8 mouse cellular contexts compared by ENCODE assay signal in genomic region chr4:130573012-130573350, GRCm38 (mm10). TPM values are rescaled to one million over a fixed set of nuclear protein-coding genes. Genes with fewer than 3 reads are reported as not detected.
A peak's percentile ranks its signal among the peaks of the same experiment; 100 is the strongest.
DNase-seq lines count a peak whose midpoint lies in the region; ATAC-seq and TF ChIP-seq lines count a peak whose summit lies in the region.

No protein-coding gene starts in this region.

- no peaks in the 10 kb centered on the region for H3K36me3 ChIP-seq in embryonic facial prominence, embryonic 12.5 days
- no peaks in the 10 kb centered on the region for H3K36me3 ChIP-seq in limb, embryonic 10.5 days
- no peaks in the 10 kb centered on the region for H3K36me3 ChIP-seq in neural tube, embryonic 15.5 days

- no peak for DNase-seq in layer of hippocampus, adult 2 months (ENCODE audit: low spot score in 2 of 2)
- no peak for DNase-seq in layer of hippocampus, adult 18-20 months (ENCODE audit: low spot score in 2 of 2)
- peak; percentile 58 for DNase-seq in limb, embryonic 10.5 days (ENCODE audit: low spot score)
- DNase-seq in frontal cortex, postnatal 36 days (ENCODE audit: low spot score in 2 of 2), result no peak
- DNase-seq in kidney, postnatal 4 days, result no peak
- DNase-seq in yolk sac, embryonic 10.5 days (ENCODE audit: low spot score), result no peak

- no peaks in the 10 kb centered on the region for H3K27me3 ChIP-seq in embryonic facial prominence, embryonic 12.5 days
- no peaks in the 10 kb centered on the region for H3K27me3 ChIP-seq in limb, embryonic 10.5 days (ENCODE audit: low read depth, poor library complexity, severe bottlenecking)
- H3K27me3 ChIP-seq in neural tube, embryonic 15.5 days (replicated peaks), result no peaks in the 10 kb centered on the region

- H3K27ac ChIP-seq in layer of hippocampus, adult 2 months, result peak overlapping the region; percentile 86
- peak overlapping the region; percentile 69 for H3K27ac ChIP-seq in embryonic facial prominence, embryonic 12.5 days
- H3K27ac ChIP-seq in limb, embryonic 10.5 days, result peak overlapping the region; percentile 95
- peak overlapping the region; percentile 84 for H3K27ac ChIP-seq in neural tube, embryonic 15.5 days (replicated peaks)

- no peak for ATAC-seq in embryonic facial prominence, embryonic 12.5 days (ENCODE audit: insufficient number of reproducible peaks, insufficient read depth, low FRiP score, low TSS enrichment)
- ATAC-seq in neural tube, embryonic 15.5 days (ENCODE audit: low FRiP score), result peak; percentile 21; the same call in 1 of the 2 replicates

- no peaks in the 10 kb centered on the region for H3K9me3 ChIP-seq in embryonic facial prominence, embryonic 12.5 days
- no peaks in the 10 kb centered on the region for H3K9me3 ChIP-seq in limb, embryonic 10.5 days (replicated peaks)
- H3K9me3 ChIP-seq in neural tube, embryonic 15.5 days (replicated peaks), result no peaks in the 10 kb centered on the region

- under 1% methylated on average over 6 of the region's 6 CpGs for WGBS in embryonic facial prominence, embryonic 12.5 days
- 1% methylated on average over 6 of the region's 6 CpGs for WGBS in limb, embryonic 10.5 days
- 1% methylated on average over 6 of the region's 6 CpGs for WGBS in neural tube, embryonic 15.5 days

- H3K4me3 ChIP-seq in layer of hippocampus, adult 2 months, result peak overlapping the region; percentile 67
- H3K4me3 ChIP-seq in embryonic facial prominence, embryonic 12.5 days, result peak overlapping the region; percentile 90
- H3K4me3 ChIP-seq in limb, embryonic 10.5 days, result peak overlapping the region; percentile 94
- H3K4me3 ChIP-seq in neural tube, embryonic 15.5 days (replicated peaks), result peak overlapping the region; percentile 89

- H3K9ac ChIP-seq in embryonic facial prominence, embryonic 12.5 days, result peak overlapping the region; percentile 89
- H3K9ac ChIP-seq in neural tube, embryonic 15.5 days (replicated peaks), result peak overlapping the region; percentile 96

- peaks cover 23% of the 10 kb centered on the region for H3K4me1 ChIP-seq in embryonic facial prominence, embryonic 12.5 days
- H3K4me1 ChIP-seq in limb, embryonic 10.5 days, result peaks cover 51% of the 10 kb centered on the region
- peaks cover 54% of the 10 kb centered on the region for H3K4me1 ChIP-seq in neural tube, embryonic 15.5 days

- H3K4me2 ChIP-seq in embryonic facial prominence, embryonic 12.5 days (replicated peaks), result peak overlapping the region; percentile 91
- peak overlapping the region; percentile 76 for H3K4me2 ChIP-seq in neural tube, embryonic 15.5 days

- TF ChIP-seq CTCF in layer of hippocampus, adult 2 months (conservative IDR thresholded peaks at IDR 0.05), result no peak

RNA-seq across cellular contexts. Expression of gene Nkain1, which starts 1.0 kb away (rescaled TPM):
- 10 to 100 TPM; 34.5 to 35.5 TPM for total RNA-seq in layer of hippocampus, adult 2 months (2021)
- 10 to 100 TPM; 35.5 to 37.1 TPM for total RNA-seq in layer of hippocampus, adult 18-20 months (2021)
- polyA plus RNA-seq in embryonic facial prominence, embryonic 12.5 days (2016; fragmentation: Nextera tagmentation; extraction: Ambion mirVana), result 4.4 and 5.8 TPM in 2 replicates
- 4.4 and 4.8 TPM in 2 replicates for polyA plus RNA-seq in limb, embryonic 10.5 days (2016; fragmentation: Nextera tagmentation; extraction: Ambion mirVana)
- 7.9 and 11.0 TPM in 2 replicates for polyA plus RNA-seq in neural tube, embryonic 15.5 days (2015; fragmentation: Nextera tagmentation; extraction: Ambion mirVana)
